Mouse (Mus musculus): ENCODE measurements at regions not wholly inside any gene's neighbourhood (a gene's known extent, or its start where the extent isn't known, plus 50 kb on each side); places are given as distances from the start of the nearest gene placed in this dataset.
A peak's percentile ranks its signal among the peaks of the same experiment; 100 is the strongest.

DNA sequence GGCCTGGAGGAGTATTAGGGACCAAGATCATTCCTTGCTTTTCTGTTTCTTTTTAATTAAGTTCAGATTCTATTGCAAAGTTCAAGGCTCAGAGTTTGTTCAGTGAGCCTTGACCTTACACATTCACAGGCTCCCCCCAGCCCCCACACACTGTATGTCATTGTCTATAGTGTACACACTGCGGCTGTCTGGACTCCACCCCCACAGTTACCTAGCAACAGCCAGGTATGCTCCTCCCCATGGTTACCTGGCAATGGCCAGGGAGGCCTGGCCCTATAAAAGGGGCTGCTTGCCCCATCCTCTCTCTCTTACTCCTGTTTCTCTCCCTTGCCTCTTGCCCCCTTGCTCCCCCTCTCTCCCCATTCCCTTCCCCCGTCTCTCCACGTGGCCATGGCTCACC, 472.0 kb downstream of the Glrx3 start:
- no peak overlapping the region for H3K4me2 ChIP-seq
- WGBS = 17% methylated on average over 3 of the region's 3 CpGs
- no peaks in the 10 kb centered on the region for H3K36me3 ChIP-seq
- no peaks in the 10 kb centered on the region for H3K27me3 ChIP-seq
- H3K4me1 ChIP-seq = peaks cover 15% of the 10 kb centered on the region; the same call in 1 of the 2 replicates
- peak overlapping the region; percentile 60 for H3K27ac ChIP-seq
- no peak overlapping the region for H3K4me3 ChIP-seq (replicated peaks)
- no peaks in the 10 kb centered on the region for H3K9me3 ChIP-seq (replicated peaks)
- H3K9ac ChIP-seq = no peak overlapping the region
- peak; percentile 94 for ATAC-seq (replicated peaks; ENCODE audit: low FRiP score)

- 64% methylated on average over 4 of the region's 4 CpGs for WGBS
- no peaks in the 10 kb centered on the region for H3K9me3 ChIP-seq (replicated peaks)
- H3K36me3 ChIP-seq = no peaks in the 10 kb centered on the region
- no peak overlapping the region for H3K9ac ChIP-seq
- no peak for ATAC-seq (replicated peaks; ENCODE audit: low FRiP score)
- H3K4me1 ChIP-seq = peaks cover 15% of the 10 kb centered on the region; the same call in 1 of the 2 replicates
- no peak overlapping the region for H3K27ac ChIP-seq
- H3K4me3 ChIP-seq (replicated peaks) = no peak overlapping the region
- no peaks in the 10 kb centered on the region for H3K27me3 ChIP-seq
- no peak overlapping the region for H3K4me2 ChIP-seq
Measured at GRCm38 (mm10) chr7:137913551-137914105, 476.2 kb downstream of the Glrx3 start.

DNA sequence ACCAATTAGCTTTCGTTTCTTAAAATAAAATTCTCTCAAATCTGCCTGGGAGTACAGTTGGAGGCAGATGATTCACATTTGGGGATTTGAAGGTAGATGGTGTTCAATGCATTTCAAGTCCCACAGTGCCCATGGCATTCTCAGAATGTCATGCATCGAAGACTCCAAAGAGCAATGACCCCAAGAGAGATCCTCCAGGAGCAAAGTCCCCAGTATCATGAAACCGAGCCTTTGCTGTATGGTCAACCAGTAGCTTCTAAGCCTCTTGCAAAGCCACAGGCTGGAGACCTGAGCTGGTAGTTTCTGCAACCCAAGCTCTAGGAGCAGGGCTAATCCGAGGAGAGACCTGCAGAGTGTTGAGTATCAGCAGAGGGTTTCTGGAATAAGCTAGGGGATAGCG, 477.1 kb downstream of the Glrx3 start:
- no peak for ATAC-seq (replicated peaks; ENCODE audit: low FRiP score)
- Histone ChIP-seq H3K9me3 (replicated peaks) (no peaks in the 10 kb centered on the region), H3K27ac (no peak overlapping the region), H3K36me3 (no peaks in the 10 kb centered on the region), H3K9ac (no peak overlapping the region), H3K4me2 (no peak overlapping the region), H3K4me3 (replicated peaks) (no peak overlapping the region), H3K27me3 (no peaks in the 10 kb centered on the region), H3K4me1 (peaks cover 8% of the 10 kb centered on the region; the same call in 1 of the 2 replicates)
- 79% methylated on average over 5 of the region's 5 CpGs for WGBS

GRCm38 (mm10) chr7:137916351-137916750, 478.9 kb downstream of the Glrx3 start:
- Histone ChIP-seq H3K4me2 (no peak overlapping the region), H3K4me1 (no peaks in the 10 kb centered on the region), H3K27ac (no peak overlapping the region), H3K4me3 (replicated peaks) (no peak overlapping the region), H3K27me3 (no peaks in the 10 kb centered on the region), H3K9ac (no peak overlapping the region), H3K36me3 (no peaks in the 10 kb centered on the region), H3K9me3 (replicated peaks) (no peaks in the 10 kb centered on the region)
- no peak for ATAC-seq (replicated peaks; ENCODE audit: low FRiP score)
- 85% methylated on average over 1 of the region's 1 CpGs for WGBS

DNA sequence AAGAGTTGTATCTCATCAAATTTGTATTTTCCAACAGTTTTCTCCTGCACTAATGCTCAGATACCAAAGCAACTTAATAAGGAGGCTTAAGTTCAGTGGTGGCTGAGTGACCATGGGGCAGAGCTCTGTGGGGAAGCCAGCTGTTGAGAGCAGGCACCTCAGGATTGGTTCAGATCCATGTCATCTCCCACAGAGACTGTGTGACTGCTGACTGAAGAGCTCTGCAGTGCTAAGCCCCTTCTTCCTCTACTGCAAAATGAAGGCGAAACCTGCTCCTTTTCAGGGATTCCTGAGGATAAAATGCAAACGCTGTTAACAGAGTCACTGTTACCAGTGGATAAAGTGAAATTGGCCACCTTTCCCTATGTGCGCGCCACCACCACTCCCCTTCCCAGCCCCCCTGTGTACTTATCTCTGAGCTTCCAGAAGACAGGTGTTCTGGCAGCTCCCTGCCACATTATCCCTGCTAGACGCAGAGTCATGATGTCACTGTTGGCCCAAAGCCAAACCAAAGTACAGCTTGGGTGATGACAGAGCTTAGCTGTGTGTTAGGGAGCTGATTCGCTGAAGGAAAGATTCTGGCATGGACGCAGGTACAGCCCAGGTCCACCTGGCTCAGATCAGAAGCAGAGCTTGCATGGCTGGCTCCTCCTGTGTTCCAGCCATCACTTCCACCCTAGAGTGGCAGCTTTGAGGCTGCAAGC, 472.9 kb downstream of the Tcerg1l start:
- Histone ChIP-seq H3K27me3 (no peaks in the 10 kb centered on the region), H3K4me1 (no peaks in the 10 kb centered on the region), H3K9me3 (replicated peaks) (no peaks in the 10 kb centered on the region), H3K27ac (no peak overlapping the region), H3K36me3 (no peaks in the 10 kb centered on the region), H3K9ac (no peak overlapping the region), H3K4me2 (no peak overlapping the region), H3K4me3 (replicated peaks) (no peak overlapping the region)
- 65% methylated on average over 7 of the region's 7 CpGs for WGBS
- ATAC-seq (replicated peaks; ENCODE audit: low FRiP score) = no peak

GRCm38 (mm10) chr7:137925656-137926055, 471.9 kb downstream of the Tcerg1l start:
- WGBS = 80% methylated on average over 3 of the region's 3 CpGs

DNA sequence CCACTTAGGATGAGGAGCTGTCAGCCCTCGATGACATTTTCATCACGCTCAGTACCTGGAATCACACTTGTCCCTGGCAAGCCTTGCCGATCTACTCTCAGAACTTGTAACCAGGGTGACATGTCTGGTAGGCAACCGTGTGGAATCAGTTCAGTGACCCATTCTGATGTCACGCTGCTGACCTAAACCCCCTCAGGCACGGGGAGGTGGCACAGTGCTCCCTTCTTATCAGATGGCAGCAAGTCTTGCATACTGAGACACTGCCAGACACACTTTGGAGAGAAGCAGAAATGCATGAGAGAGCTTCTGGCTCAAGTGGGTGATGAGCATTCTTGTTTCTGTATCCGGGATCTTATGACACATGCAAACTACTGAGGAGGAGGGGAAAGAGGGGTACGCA, 470.2 kb downstream of the Tcerg1l start:
- no peak for ATAC-seq (replicated peaks; ENCODE audit: low FRiP score)
- no peaks in the 10 kb centered on the region for H3K9me3 ChIP-seq (replicated peaks)
- H3K4me1 ChIP-seq = no peaks in the 10 kb centered on the region
- no peak overlapping the region for H3K27ac ChIP-seq
- H3K4me3 ChIP-seq (replicated peaks) = no peak overlapping the region
- H3K4me2 ChIP-seq = no peak overlapping the region
- no peaks in the 10 kb centered on the region for H3K36me3 ChIP-seq
- no peaks in the 10 kb centered on the region for H3K27me3 ChIP-seq
- H3K9ac ChIP-seq = no peak overlapping the region
- 59% methylated on average over 8 of the region's 8 CpGs for WGBS

More at GRCm38 (mm10) chr7:137925656-137926055, 471.9 kb downstream of the Tcerg1l start:
- Histone ChIP-seq H3K9ac (no peak overlapping the region), H3K27ac (no peak overlapping the region), H3K27me3 (no peaks in the 10 kb centered on the region), H3K4me2 (no peak overlapping the region), H3K4me1 (no peaks in the 10 kb centered on the region), H3K36me3 (no peaks in the 10 kb centered on the region), H3K4me3 (replicated peaks) (no peak overlapping the region), H3K9me3 (replicated peaks) (no peaks in the 10 kb centered on the region)
- no peak for ATAC-seq (replicated peaks; ENCODE audit: low FRiP score)

- H3K4me1 ChIP-seq = no peaks in the 10 kb centered on the region
- no peak overlapping the region for H3K4me3 ChIP-seq (replicated peaks)
- ATAC-seq (replicated peaks; ENCODE audit: low FRiP score) = no peak
- WGBS = 20% methylated on average over 7 of the region's 7 CpGs
- H3K27ac ChIP-seq = no peak overlapping the region
- H3K9ac ChIP-seq = no peak overlapping the region
- no peaks in the 10 kb centered on the region for H3K9me3 ChIP-seq (replicated peaks)
- no peaks in the 10 kb centered on the region for H3K27me3 ChIP-seq
- H3K4me2 ChIP-seq = no peak overlapping the region
- no peaks in the 10 kb centered on the region for H3K36me3 ChIP-seq
Measured at GRCm38 (mm10) chr7:137930200-137930599, 467.3 kb downstream of the Tcerg1l start.

DNA sequence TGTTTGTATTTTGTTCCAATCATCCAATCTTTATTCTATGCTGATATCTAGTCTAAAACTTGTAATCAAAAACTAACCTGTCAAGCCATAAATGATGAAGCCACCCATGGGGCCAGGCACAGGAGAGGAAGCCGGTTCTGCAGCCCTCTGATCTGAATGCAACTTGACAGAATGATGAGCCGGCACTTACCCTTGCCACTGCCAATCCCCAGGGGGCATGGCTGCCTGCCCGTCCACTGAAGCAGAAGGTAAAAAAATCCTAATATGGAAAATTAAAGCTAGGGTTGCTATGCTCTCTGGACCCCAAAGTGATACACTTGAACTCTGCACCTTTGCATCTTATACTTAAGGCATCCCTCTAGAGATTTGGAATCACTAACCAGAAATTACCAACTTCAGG, 461.6 kb downstream of the Tcerg1l start:
- 39% methylated on average over 3 of the region's 3 CpGs for WGBS
- H3K9me3 ChIP-seq (replicated peaks) = no peaks in the 10 kb centered on the region
- no peak overlapping the region for H3K4me2 ChIP-seq
- no peaks in the 10 kb centered on the region for H3K27me3 ChIP-seq
- H3K4me1 ChIP-seq = no peaks in the 10 kb centered on the region
- no peak overlapping the region for H3K4me3 ChIP-seq (replicated peaks)
- ATAC-seq (replicated peaks; ENCODE audit: low FRiP score) = no peak
- no peak overlapping the region for H3K27ac ChIP-seq
- H3K36me3 ChIP-seq = no peaks in the 10 kb centered on the region
- no peak overlapping the region for H3K9ac ChIP-seq

GRCm38 (mm10) chr7:137939116-137939515, 458.4 kb downstream of the Tcerg1l start:
- Histone ChIP-seq H3K36me3 (no peaks in the 10 kb centered on the region), H3K4me2 (no peak overlapping the region), H3K9ac (no peak overlapping the region), H3K4me1 (no peaks in the 10 kb centered on the region), H3K27ac (no peak overlapping the region), H3K9me3 (replicated peaks) (no peaks in the 10 kb centered on the region), H3K27me3 (no peaks in the 10 kb centered on the region), H3K4me3 (replicated peaks) (no peak overlapping the region)
- no peak for ATAC-seq (replicated peaks; ENCODE audit: low FRiP score)
- 88% methylated on average over 8 of the region's 8 CpGs for WGBS

DNA sequence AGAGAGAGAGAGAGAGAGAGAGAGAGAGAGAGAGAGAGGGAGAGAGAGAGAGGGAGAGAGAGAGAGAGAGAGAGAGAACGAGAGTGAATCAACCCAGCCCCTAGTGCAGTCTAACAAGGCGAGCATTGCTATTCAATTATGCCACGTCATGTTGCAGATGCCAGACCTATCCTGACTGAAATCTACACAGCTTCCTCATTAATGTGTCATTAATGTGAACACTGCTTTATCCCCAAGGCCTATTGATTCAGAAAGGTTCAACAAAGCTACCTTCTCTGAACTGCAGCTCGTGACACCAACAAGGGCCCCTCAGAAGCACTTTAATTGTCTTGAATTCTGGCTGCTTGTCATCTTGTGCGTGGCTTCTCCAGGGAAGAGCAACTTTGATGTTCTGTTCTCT, 457.4 kb downstream of the Tcerg1l start:
- H3K4me3 ChIP-seq (replicated peaks) = no peak overlapping the region
- no peaks in the 10 kb centered on the region for H3K36me3 ChIP-seq
- WGBS = 68% methylated on average over 5 of the region's 5 CpGs
- no peaks in the 10 kb centered on the region for H3K27me3 ChIP-seq
- no peak for ATAC-seq (replicated peaks; ENCODE audit: low FRiP score)
- H3K9me3 ChIP-seq (replicated peaks) = no peaks in the 10 kb centered on the region
- no peak overlapping the region for H3K4me2 ChIP-seq
- H3K4me1 ChIP-seq = no peaks in the 10 kb centered on the region
- H3K9ac ChIP-seq = no peak overlapping the region
- no peak overlapping the region for H3K27ac ChIP-seq

DNA sequence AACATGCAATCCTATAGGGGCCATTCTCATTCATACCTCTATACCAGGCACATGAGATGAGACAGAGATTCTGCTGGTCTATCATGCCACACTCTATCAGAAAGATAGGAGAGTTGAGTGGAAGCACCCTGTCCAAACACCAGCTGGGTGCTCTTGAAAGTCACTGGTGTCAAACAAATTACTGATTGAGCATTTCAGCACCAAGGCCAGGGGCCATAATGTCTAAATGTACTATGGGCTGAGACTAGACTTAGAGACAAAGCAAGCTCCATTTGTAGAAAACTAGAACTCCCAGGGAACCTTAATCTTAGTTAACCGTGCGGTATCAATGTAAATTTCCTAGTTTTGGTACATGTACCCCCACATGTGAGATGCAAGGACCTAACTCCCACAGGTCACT, 452.5 kb downstream of the Tcerg1l start:
- Histone ChIP-seq H3K9me3 (replicated peaks) (no peaks in the 10 kb centered on the region), H3K9ac (no peak overlapping the region), H3K36me3 (no peaks in the 10 kb centered on the region), H3K27ac (no peak overlapping the region), H3K4me2 (no peak overlapping the region), H3K4me1 (no peaks in the 10 kb centered on the region), H3K4me3 (replicated peaks) (no peak overlapping the region), H3K27me3 (no peaks in the 10 kb centered on the region)
- 95% methylated on average over 2 of the region's 2 CpGs for WGBS
- ATAC-seq (replicated peaks; ENCODE audit: low FRiP score) = no peak

- no peak for ATAC-seq (replicated peaks; ENCODE audit: low FRiP score)
- 13% methylated on average over 5 of the region's 5 CpGs for WGBS
- no peak overlapping the region for H3K27ac ChIP-seq
Measured at GRCm38 (mm10) chr7:137947424-137947823, 450.1 kb downstream of the Tcerg1l start.

More at GRCm38 (mm10) chr7:137947424-137947823, 450.1 kb downstream of the Tcerg1l start:
- no peaks in the 10 kb centered on the region for H3K9me3 ChIP-seq (replicated peaks)
- no peaks in the 10 kb centered on the region for H3K27me3 ChIP-seq
- no peak overlapping the region for H3K9ac ChIP-seq
- H3K36me3 ChIP-seq = no peaks in the 10 kb centered on the region
- no peak overlapping the region for H3K4me2 ChIP-seq
- H3K4me1 ChIP-seq = no peaks in the 10 kb centered on the region
- H3K4me3 ChIP-seq (replicated peaks) = no peak overlapping the region
